Mouse (Mus musculus) spleen, adult 12 weeks (tissue): Measurements from ENCODE around the gene Cfd.
A peak's percentile ranks its signal among the peaks of the same experiment; 100 is the strongest.

ENCODE experiments used
- DNase-seq: peaks from one replicate; pipeline ENCODE4 v3.0.0; 2022; ENCODE audit warnings: low spot score

Gene Cfd

GRCm38 (mm10) chr10:79886611-79887010 lies 4.0 kb upstream of the Cfd start:
- DNase-seq: no peak

GRCm38 (mm10) chr10:79889386-79889785 lies 1.3 kb upstream of the Cfd start:
- no peak for DNase-seq

GRCm38 (mm10) chr10:79892451-79893118 lies 1.9 kb downstream of the Cfd start:
- peak; percentile 72 for DNase-seq

- DNase-seq: no peak
Observed at GRCm38 (mm10) chr10:79896306-79896705, 5.7 kb downstream of the Cfd start.

GRCm38 (mm10) chr10:79896814-79897213 lies 6.2 kb downstream of the Cfd start:
- no peak for DNase-seq

- DNase-seq: no peak
Observed at GRCm38 (mm10) chr10:79897316-79898245, 6.9 kb downstream of the Cfd start.

- no peak for DNase-seq
Observed at GRCm38 (mm10) chr10:79900951-79901410, 10.3 kb downstream of the Cfd start.

DNA sequence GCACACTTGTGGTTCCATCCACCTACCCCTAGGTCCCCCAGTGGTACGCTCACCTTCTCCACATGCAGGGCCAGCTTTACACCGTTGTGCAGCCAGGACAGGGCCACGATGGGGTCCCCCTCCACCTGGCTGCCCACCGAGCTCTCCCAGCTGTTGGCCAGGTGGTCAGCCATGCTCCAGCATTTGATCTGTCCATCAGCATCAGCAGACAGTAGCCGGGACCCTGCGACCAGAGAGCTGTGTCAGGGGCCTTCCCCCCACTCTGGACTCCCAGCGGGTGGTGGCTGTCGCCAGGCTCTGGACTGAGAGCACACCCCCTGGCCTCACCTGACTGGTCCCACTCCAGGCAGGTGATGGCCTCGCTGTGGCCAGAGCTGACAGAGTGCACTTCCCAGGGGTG lies 16.1 kb downstream of the Cfd start:
- no peak for DNase-seq

DNA sequence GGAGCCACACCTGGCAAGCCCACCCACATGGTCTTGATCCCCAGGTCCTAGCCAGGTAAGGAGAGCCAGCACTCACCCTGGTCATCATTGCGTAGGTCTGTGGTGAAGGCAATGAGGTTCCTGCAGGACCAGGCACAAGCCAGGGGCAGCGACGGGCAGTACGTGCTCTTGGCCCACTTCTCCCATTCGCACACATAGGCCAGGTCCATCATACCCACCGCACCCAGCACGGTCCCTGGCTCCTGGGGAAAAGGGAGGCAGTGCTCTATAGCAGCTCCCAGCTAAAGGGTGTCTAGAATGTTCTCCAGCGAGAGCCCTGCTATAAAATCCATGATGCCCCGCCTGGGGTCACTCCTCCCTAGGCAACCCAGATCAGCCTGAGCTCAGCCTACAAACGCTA lies 16.8 kb downstream of the Cfd start:
- DNase-seq: no peak

DNA sequence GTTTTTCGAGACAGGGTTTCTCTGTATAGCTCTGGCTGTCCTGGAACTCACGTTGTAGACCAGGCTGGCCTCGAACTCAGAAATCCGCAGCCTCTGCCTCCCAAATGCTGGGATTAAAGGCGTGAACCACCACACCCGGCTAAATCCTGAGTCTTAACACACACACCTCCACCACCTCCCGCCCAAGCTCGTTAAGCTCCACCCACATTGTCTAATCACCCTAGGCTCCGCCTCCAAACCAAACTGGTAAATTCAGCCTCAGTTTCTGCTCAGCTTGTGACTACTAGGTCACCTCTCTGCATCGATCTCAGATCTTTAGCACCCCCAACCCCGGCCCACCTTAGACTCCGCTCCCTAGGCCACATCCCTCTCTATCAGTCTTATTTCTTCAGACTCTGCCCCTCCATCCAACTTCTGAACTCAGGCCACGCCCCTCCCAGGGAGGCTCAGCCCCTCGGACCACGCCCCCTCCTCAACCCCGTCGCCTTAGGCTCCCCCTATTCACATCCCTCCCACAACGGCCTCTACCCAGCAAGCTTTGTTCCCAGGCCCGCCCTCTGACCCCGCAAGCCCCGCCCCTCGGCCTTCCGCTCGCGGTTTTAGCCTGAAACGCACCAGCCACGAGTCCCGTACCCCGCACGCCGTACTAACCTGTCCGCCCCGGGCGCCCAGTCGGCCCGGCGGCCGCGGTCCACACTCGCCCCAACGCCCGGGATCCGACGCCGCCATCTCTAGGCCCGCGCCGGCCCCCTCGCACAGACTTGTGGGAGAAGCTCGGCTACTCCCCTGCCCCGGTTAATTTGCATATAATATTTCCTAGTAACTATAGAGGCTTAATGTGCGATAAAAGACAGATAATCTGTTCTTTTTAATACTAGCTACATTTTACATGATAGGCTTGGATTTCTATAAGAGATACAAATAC lies 17.8 kb downstream of the Cfd start, which contains the start of gene Med16:
Gene Med16, minus strand, starts transcription at position 757 of the 925 bp plus-strand sequence.
- peak; percentile 93 for DNase-seq

GRCm38 (mm10) chr10:79909092-79909922 lies 18.7 kb downstream of the Cfd start:
- peak; percentile 45 for DNase-seq

DNA sequence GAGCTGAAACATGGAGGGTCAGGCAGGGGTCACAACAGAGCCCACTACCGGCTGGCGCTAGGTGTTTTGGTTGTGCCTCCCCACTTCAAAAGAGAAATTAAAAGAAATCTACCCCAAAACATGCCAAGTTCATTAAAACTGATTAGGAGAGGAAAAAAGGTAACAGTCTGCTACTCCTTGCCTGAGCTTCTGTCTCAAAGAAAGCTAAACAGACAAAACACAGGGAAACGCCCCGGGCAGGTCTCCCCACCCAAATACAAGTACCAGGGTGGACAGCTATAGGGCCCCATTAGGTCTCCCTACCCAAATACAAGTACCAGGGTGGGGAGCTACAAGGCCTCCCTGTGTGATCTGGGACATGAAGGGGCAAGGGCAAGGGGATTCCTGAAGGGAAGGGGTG lies 19.9 kb downstream of the Cfd start, which contains the start of gene Gm26602:
Gene Gm26602, plus strand, starts transcription at position 301 of the 400 bp plus-strand sequence.
- DNase-seq: no peak

- no peak for DNase-seq
Observed at GRCm38 (mm10) chr10:79912412-79912811, 21.8 kb downstream of the Cfd start.

DNA sequence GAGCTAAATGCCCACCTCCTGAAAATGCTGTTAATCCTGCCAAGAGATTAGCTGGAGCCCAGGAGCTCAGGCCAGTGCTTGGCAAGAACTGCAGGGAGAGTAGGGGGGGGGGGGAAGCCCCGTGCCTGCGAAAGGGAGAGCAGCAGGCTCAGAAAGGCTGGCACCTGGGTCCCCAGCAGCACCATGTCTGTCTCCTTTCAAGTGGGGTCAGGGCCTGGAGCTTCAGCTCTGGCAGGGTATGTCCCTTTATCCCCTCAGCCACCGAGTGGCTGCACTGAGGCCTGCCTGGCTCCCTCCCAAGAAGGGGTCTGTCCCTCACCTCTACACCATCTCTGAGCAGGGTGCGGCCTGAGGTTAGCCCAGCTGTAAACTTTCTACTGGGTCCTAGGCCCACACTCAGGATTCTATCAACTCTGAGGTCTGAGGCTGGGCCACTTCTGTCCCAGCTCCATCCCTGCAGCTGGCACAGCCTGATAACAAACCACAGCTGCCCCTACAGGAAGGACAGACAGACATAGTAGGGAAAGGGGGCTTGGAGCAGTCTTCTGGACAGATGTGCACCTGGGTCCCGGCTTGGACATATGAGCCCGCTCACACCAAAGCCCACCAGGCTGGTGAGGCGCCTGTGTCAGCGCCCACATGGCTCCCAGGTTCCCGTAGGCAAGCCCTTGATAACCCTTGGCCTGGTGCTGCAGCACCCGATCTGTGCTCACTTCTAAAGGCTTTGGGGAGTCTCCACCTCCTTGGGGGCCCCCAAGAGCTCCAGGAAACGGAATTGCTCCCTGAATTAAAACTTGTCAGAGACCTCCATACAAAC lies 23.7 kb downstream of the Cfd start:
- DNase-seq: peak; percentile 31

- DNase-seq: no peak
Observed at GRCm38 (mm10) chr10:79914948-79915596, 24.4 kb downstream of the Cfd start.

- DNase-seq: no peak
Observed at GRCm38 (mm10) chr10:79916081-79916480, 25.4 kb downstream of the Cfd start.

GRCm38 (mm10) chr10:79916808-79917531 lies 26.3 kb downstream of the Cfd start, which contains the start of gene Kiss1r:
Gene Kiss1r (plus strand): TSS chr10:79916971.
- DNase-seq: peak; percentile 81

GRCm38 (mm10) chr10:79917532-79918100 lies 27.0 kb downstream of the Cfd start:
- DNase-seq: no peak
